Mouse (Mus musculus) limb, embryonic 15.5 days (tissue): ENCODE data around the gene Scgb1a1. TPM values are rescaled to one million over a fixed set of nuclear protein-coding genes. Genes with fewer than 3 reads are reported as not detected.

Experiments used
- polyA plus RNA-seq: library from polyadenylated mRNA; unstranded; fragments of >200 nt; fragmentation: Nextera tagmentation; extraction: Ambion mirVana; gene quantifications from 2 replicates; pipeline ENCODE4 v1.2.1, GENCODE M21; 2015

Scgb1a1 gene
- polyA plus RNA-seq, 1 experiment from 2014 or later, result 1.2 TPM

Other genes starting within 250 kb of the Scgb1a1 start
- gene Gng3, start 248.8 kb downstream of the Scgb1a1 start, polyA plus RNA-seq, result 2.0 and 3.0 TPM in 2 replicates
- 3.1 and 4.3 TPM in 2 replicates for gene Lrrn4cl, start 237.2 kb downstream of the Scgb1a1 start, polyA plus RNA-seq
- gene Ubxn1, start 216.5 kb downstream of the Scgb1a1 start, polyA plus RNA-seq, result 173 and 176 TPM in 2 replicates
- gene Uqcc3, start 207.0 kb downstream of the Scgb1a1 start, polyA plus RNA-seq, result 65.9 and 69.1 TPM in 2 replicates
- 69.3 and 76.7 TPM in 2 replicates for gene Lbhd1, start 204.2 kb downstream of the Scgb1a1 start, polyA plus RNA-seq
- gene Gm49403, start 204.0 kb downstream of the Scgb1a1 start, polyA plus RNA-seq, result not detected in 2 replicates
- 76.8 and 80.9 TPM in 2 replicates for gene 1810009A15Rik, start 199.1 kb downstream of the Scgb1a1 start, polyA plus RNA-seq
- gene Gm49416, start 199.0 kb downstream of the Scgb1a1 start, polyA plus RNA-seq, result not detected in 2 replicates
- gene Ints5, start 195.0 kb downstream of the Scgb1a1 start, polyA plus RNA-seq, result 38.6 and 42.0 TPM in 2 replicates
- gene Ganab, start 189.9 kb downstream of the Scgb1a1 start, polyA plus RNA-seq, result 97.4 and 102 TPM in 2 replicates
- 47.1 and 48.6 TPM in 2 replicates for gene B3gat3, start 167.6 kb downstream of the Scgb1a1 start, polyA plus RNA-seq
- 4.0 and 4.6 TPM in 2 replicates for gene Rom1, start 158.6 kb downstream of the Scgb1a1 start, polyA plus RNA-seq
- gene Eml3, start 158.4 kb downstream of the Scgb1a1 start, polyA plus RNA-seq, result 41.8 and 42.7 TPM in 2 replicates
- 155 and 160 TPM in 2 replicates for gene Mta2, start 146.1 kb downstream of the Scgb1a1 start, polyA plus RNA-seq
- gene Tut1, start 134.1 kb downstream of the Scgb1a1 start, polyA plus RNA-seq, result 29.3 and 30.0 TPM in 2 replicates
- 467 and 482 TPM in 2 replicates for gene Eef1g, start 120.9 kb downstream of the Scgb1a1 start, polyA plus RNA-seq
- 96.4 and 104 TPM in 2 replicates for gene Ahnak, start 98.7 kb downstream of the Scgb1a1 start, polyA plus RNA-seq
- gene Asrgl1, start 47.7 kb upstream of the Scgb1a1 start, polyA plus RNA-seq, result 11.5 and 14.1 TPM in 2 replicates